Mouse (Mus musculus) cerebellum, adult 18-20 months (tissue): Measurements from ENCODE around the gene Hrh2.

Experiments used
- DNase-seq, 2 experiments: peaks; one replicate each; pipeline ENCODE4 v3.0.0; 2021

Gene Hrh2

GRCm38 (mm10) chr13:54177346-54177745, 14.6 kb upstream of the Hrh2 start:
- DNase-seq = no peak

- no peak for DNase-seq
These were observed 13.3 kb upstream of the Hrh2 start for GRCm38 (mm10) chr13:54178647-54179046.

GRCm38 (mm10) chr13:54179971-54180370, 12.0 kb upstream of the Hrh2 start:
- DNase-seq = no peak

GRCm38 (mm10) chr13:54180461-54180860, 11.5 kb upstream of the Hrh2 start:
- no peak for DNase-seq

- no peak for DNase-seq
These were observed 10.6 kb upstream of the Hrh2 start for GRCm38 (mm10) chr13:54181318-54181717.

GRCm38 (mm10) chr13:54181947-54182346, 10.0 kb upstream of the Hrh2 start:
- DNase-seq = no peak

GRCm38 (mm10) chr13:54186394-54186793, 5.5 kb upstream of the Hrh2 start:
- DNase-seq = no peak

GRCm38 (mm10) chr13:54188190-54188706, 3.7 kb upstream of the Hrh2 start:
- no peak for DNase-seq

GRCm38 (mm10) chr13:54189896-54190295, 2.0 kb upstream of the Hrh2 start:
- DNase-seq = peak in 1 of 2 experiments; percentile 28

- DNase-seq = no peak
These were observed 748 bp upstream of the Hrh2 start for GRCm38 (mm10) chr13:54191181-54191580.

- DNase-seq = no peak
These were observed 1.7 kb downstream of the Hrh2 start for GRCm38 (mm10) chr13:54193580-54193979.

- DNase-seq = no peak
These were observed 7.1 kb downstream of the Hrh2 start for GRCm38 (mm10) chr13:54199000-54199399.

- DNase-seq = peak; percentile 43 to 61
These were observed 10.5 kb downstream of the Hrh2 start for GRCm38 (mm10) chr13:54202458-54202857.

GRCm38 (mm10) chr13:54203419-54203818, 11.5 kb downstream of the Hrh2 start:
- no peak for DNase-seq

- DNase-seq = no peak
These were observed 13.3 kb downstream of the Hrh2 start for GRCm38 (mm10) chr13:54205195-54205594.

GRCm38 (mm10) chr13:54206140-54206753, 14.3 kb downstream of the Hrh2 start:
- no peak for DNase-seq

- DNase-seq = no peak
These were observed 17.7 kb downstream of the Hrh2 start for GRCm38 (mm10) chr13:54209476-54210253.

GRCm38 (mm10) chr13:54211528-54212488, 19.9 kb downstream of the Hrh2 start:
- no peak for DNase-seq

- DNase-seq = no peak
These were observed 20.6 kb downstream of the Hrh2 start for GRCm38 (mm10) chr13:54212516-54212915.

GRCm38 (mm10) chr13:54215266-54215665, 23.3 kb downstream of the Hrh2 start:
- DNase-seq = no peak

- no peak for DNase-seq
These were observed 23.9 kb downstream of the Hrh2 start for GRCm38 (mm10) chr13:54215777-54216316.

GRCm38 (mm10) chr13:54218341-54218740, 26.4 kb downstream of the Hrh2 start:
- no peak for DNase-seq
